Mouse (Mus musculus) hindbrain, embryonic 16.5 days (tissue): ENCODE results near the gene Naa16. TPM values are rescaled to one million over a fixed set of nuclear protein-coding genes. Genes with fewer than 3 reads are reported as not detected.

Experiments used
- ATAC-seq: fragments of 200-750 bp; cut with Nextera tagmentation; 2 replicates; pipeline ENCODE4 v1.8.0; 2017; ENCODE audit warnings: moderate TSS enrichment, moderate library complexity
- H3K27ac ChIP-seq: fragments of 300-500 bp; sonication (generic); 2 replicates; pipeline ENCODE4 v1.5.1; 2014; ENCODE audit warnings: low read depth, mild to moderate bottlenecking, control low read depth, low read length, moderate library complexity
- H3K27me3 ChIP-seq: fragments of 300-500 bp; sonication (generic); replicated peaks from 2 replicates; pipeline ENCODE4 v1.6.1; 2014; ENCODE audit warnings: low read length; ENCODE audit not compliant: control insufficient read depth, insufficient read depth
- H3K36me3 ChIP-seq: fragments of 300-500 bp; sonication (generic); 2 replicates; pipeline ENCODE4 v1.6.1; 2014; ENCODE audit warnings: mild to moderate bottlenecking, low read length, moderate library complexity, mixed read lengths; ENCODE audit not compliant: control insufficient read depth, insufficient read depth
- H3K4me1 ChIP-seq: fragments of 300-500 bp; sonication (generic); 2 replicates; pipeline ENCODE4 v1.6.1; 2014; ENCODE audit warnings: low read depth, low read length; ENCODE audit not compliant: control insufficient read depth, insufficient read depth
- H3K4me2 ChIP-seq: fragments of 300-500 bp; sonication (generic); 2 replicates; pipeline ENCODE4 v1.6.1; 2014; ENCODE audit warnings: mild to moderate bottlenecking, low read length, control low read depth, moderate library complexity
- H3K4me3 ChIP-seq: fragments of 300-500 bp; sonication (generic); 2 replicates; pipeline ENCODE4 v1.5.1; 2014; ENCODE audit warnings: mild to moderate bottlenecking, low read length, control low read depth, moderate library complexity
- H3K9ac ChIP-seq: fragments of 300-500 bp; sonication (generic); 2 replicates; pipeline ENCODE4 v1.6.1; 2014; ENCODE audit warnings: low read depth, mild to moderate bottlenecking, control low read depth, low read length, moderate library complexity
- H3K9me3 ChIP-seq: fragments of 300-500 bp; sonication (generic); 2 replicates; pipeline ENCODE4 v1.6.1; 2014; ENCODE audit warnings: mild to moderate bottlenecking, low read length, moderate library complexity; ENCODE audit not compliant: control insufficient read depth
- WGBS: fragments of 180-500 bp; shearing (Covaris S2); extraction: QIAGEN DNeasy Blood & Tissue Kit; methylation state at CpG from one replicate; pipeline ENCODE4 v1.1.7; 2014; 5-methylcytosine and 5-hydroxymethylcytosine counted together
- polyA plus RNA-seq: library from polyadenylated mRNA; unstranded; fragments of >200 nt; fragmentation: Nextera tagmentation; extraction: Ambion mirVana; gene quantifications from 2 replicates; pipeline ENCODE4 v1.2.1, GENCODE M21; 2015

The Naa16 gene
- polyA plus RNA-seq, 1 experiment from 2014 or later, result 17.3 TPM

DNA sequence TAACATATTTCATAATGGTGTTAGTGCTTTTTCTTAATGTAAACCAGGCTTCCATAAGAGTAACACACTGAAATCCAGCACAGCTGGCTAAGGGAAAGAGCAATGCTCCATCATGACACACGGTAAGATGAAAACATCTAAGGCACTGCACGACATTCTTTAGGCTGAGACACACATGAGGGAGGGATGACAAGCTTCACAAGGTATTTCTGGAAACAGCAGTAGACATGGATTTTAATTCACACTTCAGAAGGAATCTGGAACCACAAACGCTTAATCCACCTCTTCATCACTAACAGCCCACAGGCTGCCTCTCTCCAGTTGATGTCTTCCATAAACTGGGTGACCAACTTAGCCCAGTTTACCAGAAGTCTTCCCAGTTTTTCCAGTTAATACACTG lies 44.2 kb downstream of the Naa16 start:
- no peak overlapping the region for H3K4me2 ChIP-seq
- no peak overlapping the region for H3K27ac ChIP-seq
- WGBS, result 89% methylated on average over 3 of the region's 3 CpGs
- ATAC-seq, result no peak
- no peak overlapping the region for H3K9ac ChIP-seq
- H3K9me3 ChIP-seq, result no peaks in the 10 kb centered on the region; the same call in 1 of the 2 replicates
- no peaks in the 10 kb centered on the region for H3K27me3 ChIP-seq
- no peak overlapping the region for H3K4me3 ChIP-seq
- peaks cover 15% of the 10 kb centered on the region for H3K36me3 ChIP-seq
- no peaks in the 10 kb centered on the region for H3K4me1 ChIP-seq

DNA sequence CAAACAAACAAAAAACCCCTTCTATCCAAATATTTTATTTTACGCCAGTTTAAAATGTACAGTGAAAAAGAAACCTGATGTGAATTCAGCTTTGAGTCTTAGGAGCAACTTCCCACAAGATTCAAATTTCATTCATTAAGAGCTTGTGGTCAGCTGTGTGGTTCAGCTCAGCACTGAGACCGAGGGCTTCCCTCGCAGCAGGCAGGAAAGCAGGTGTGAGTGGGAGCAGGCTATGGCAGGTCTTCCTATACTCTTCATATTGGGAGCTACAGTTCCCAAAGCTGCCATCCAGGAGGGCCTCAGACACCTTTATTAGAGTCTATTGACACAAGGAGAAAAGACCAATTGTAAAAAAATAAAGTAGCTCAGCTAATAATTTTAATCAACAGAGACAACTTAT lies 55.0 kb downstream of the Naa16 start:
- Histone ChIP-seq H3K36me3 (peaks cover 23% of the 10 kb centered on the region), H3K27me3 (no peaks in the 10 kb centered on the region), H3K27ac (no peak overlapping the region), H3K9me3 (no peaks in the 10 kb centered on the region), H3K4me1 (peaks cover 3% of the 10 kb centered on the region; the same call in 1 of the 2 replicates), H3K4me2 (no peak overlapping the region), H3K9ac (no peak overlapping the region), H3K4me3 (no peak overlapping the region)
- ATAC-seq, result no peak
- WGBS, result 98% methylated on average over 3 of the region's 3 CpGs

DNA sequence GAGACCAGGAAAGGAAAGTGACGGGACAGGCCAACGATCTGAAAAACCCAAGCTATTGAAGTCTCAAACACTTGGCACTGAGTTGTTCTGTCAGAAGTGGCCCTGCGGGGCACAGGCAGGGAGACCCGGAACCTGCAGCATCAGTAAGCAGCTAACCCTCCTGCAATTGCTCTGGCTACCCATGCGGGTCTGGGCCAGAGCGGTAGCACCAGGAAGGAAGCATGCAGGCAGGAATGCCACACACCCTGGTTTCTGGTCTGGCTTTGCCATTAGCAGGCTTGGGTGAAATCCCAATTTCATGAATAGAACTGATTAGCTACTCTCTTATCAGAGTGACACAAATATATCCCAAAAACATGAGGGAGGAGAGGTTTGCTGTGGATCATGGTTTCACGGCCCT lies 58.6 kb downstream of the Naa16 start:
- H3K27me3 ChIP-seq, result no peaks in the 10 kb centered on the region
- H3K9me3 ChIP-seq, result no peaks in the 10 kb centered on the region
- WGBS, result 69% methylated on average over 7 of the region's 7 CpGs
- H3K4me3 ChIP-seq, result no peak overlapping the region
- no peak overlapping the region; the same call in 1 of the 2 replicates for H3K27ac ChIP-seq
- no peak overlapping the region for H3K4me2 ChIP-seq
- H3K9ac ChIP-seq, result no peak overlapping the region
- peaks cover 3% of the 10 kb centered on the region; the same call in 1 of the 2 replicates for H3K4me1 ChIP-seq
- ATAC-seq, result no peak
- H3K36me3 ChIP-seq, result peaks cover 13% of the 10 kb centered on the region

DNA sequence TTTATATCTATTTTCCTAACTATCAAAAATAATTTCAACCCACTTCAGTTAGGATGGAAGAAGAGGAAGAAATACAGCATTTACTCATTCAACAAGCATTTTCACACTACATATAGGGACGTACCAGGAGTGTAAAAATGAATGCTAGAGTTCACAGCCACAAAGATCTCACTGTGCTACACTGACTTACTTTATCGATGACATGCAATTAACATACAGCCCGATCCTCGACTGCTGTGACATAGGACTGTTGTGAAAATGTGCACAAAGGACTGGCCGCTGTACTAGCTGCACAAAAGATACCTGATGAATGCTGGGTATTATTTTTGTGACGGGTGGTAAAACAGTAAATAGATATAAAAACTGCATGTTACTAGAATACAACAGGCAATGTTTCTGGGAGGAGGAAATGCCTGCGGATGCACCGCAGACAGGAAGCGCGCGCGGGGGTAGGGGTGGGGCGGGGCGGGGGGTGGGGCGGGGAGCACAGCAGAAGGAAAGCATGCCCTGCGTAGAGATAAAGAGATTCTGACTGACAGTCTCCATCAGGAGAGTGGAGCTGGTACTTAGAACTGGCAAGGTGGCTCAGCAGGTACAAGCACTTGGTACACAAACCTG lies 59.5 kb downstream of the Naa16 start:
- H3K27me3 ChIP-seq, result no peaks in the 10 kb centered on the region
- peak; percentile 63 for ATAC-seq
- H3K9me3 ChIP-seq, result no peaks in the 10 kb centered on the region
- no peak overlapping the region for H3K9ac ChIP-seq
- H3K4me1 ChIP-seq, result peaks cover 3% of the 10 kb centered on the region; the same call in 1 of the 2 replicates
- WGBS, result 34% methylated on average over 14 of the region's 16 CpGs
- peak overlapping the region; percentile 2 for H3K4me3 ChIP-seq
- peak overlapping the region; percentile 31 for H3K4me2 ChIP-seq
- H3K27ac ChIP-seq, result no peak overlapping the region
- H3K36me3 ChIP-seq, result peaks cover 8% of the 10 kb centered on the region

DNA sequence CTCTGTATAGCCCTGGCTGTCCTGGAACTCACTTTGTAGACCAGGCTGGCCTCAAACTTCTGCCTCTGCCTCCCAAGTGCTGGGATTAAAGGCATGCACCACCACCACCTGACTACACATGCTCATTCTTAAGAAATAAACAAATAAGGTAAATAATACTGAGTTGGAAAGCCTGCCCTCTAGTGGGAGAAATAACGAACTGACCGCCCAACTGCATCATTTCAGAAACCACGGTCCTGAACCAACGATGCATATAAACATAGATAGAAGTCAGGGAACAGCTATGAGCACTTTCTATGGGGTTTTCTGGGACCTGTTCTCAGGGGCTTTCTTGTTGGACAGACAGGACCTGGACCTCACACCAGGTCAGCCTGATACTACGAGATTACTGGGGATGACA lies 63.5 kb downstream of the Naa16 start:
- no peaks in the 10 kb centered on the region for H3K9me3 ChIP-seq
- 25% methylated on average over 5 of the region's 5 CpGs for WGBS
- H3K4me1 ChIP-seq, result peaks cover 3% of the 10 kb centered on the region
- no peaks in the 10 kb centered on the region for H3K36me3 ChIP-seq
- H3K4me2 ChIP-seq, result no peak overlapping the region
- no peak overlapping the region for H3K27ac ChIP-seq
- ATAC-seq, result peak; percentile 14; the same call in 1 of the 2 replicates
- H3K27me3 ChIP-seq, result no peaks in the 10 kb centered on the region
- H3K4me3 ChIP-seq, result no peak overlapping the region
- no peak overlapping the region for H3K9ac ChIP-seq

DNA sequence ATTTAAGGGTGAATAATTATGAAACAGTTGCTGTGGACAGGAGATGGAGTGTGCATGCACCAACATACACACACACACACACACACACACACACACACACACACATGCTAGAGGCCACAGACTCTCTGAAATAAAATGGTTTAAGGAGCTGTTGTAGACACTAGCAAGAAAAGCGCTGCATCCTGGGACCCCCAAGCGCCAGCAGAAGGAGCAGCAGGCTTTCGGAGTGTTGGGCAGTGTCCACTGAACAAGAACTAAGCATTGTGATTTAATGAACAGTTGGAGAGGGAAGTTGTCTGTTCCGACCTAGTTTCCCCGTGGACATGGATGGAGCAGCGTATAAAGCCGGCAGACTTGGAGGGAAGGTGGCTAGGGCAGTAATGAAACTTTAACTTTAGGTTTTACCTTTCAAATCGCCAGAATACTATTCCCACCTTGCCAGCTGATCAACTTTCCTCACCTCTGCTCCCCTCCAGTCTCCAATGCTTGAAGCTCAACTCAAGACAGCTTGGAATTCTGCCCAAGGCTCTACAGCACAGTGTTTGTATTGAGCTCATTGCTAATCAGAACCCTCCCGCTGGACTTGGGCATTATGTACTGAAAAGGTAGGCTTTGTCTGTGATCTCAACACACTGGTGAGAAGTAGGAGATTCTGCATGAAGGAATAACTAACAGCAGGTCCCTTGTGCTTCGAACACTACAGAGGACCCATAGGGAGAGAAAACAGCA lies 66.3 kb downstream of the Naa16 start:
- Histone ChIP-seq H3K4me2 (no peak overlapping the region), H3K4me1 (no peaks in the 10 kb centered on the region; the same call in 1 of the 2 replicates), H3K27me3 (no peaks in the 10 kb centered on the region), H3K27ac (no peak overlapping the region), H3K4me3 (no peak overlapping the region), H3K36me3 (no peaks in the 10 kb centered on the region), H3K9me3 (no peaks in the 10 kb centered on the region), H3K9ac (no peak overlapping the region)
- no peak for ATAC-seq
- 71% methylated on average over 10 of the region's 10 CpGs for WGBS

DNA sequence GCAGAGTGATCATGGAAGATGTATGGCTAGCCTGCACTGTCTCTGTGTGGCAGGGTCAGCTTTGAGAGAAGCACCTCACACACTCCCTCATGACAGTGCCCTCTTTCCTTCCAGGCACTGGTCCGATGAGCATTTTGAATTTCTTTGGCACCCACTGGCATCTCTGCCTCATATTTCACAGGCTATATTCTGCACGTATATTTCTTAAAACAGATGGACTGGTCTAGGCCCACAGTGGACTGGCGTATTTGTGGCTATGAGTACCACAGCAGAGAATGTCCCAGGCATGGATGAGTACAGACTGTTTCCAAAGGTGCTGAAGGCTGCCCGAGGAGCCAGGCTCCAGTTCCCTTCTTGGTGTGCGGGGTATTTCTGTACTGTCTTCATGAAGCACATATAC lies 68.7 kb downstream of the Naa16 start:
- no peaks in the 10 kb centered on the region; the same call in 1 of the 2 replicates for H3K4me1 ChIP-seq
- WGBS, result 90% methylated on average over 5 of the region's 5 CpGs

DNA sequence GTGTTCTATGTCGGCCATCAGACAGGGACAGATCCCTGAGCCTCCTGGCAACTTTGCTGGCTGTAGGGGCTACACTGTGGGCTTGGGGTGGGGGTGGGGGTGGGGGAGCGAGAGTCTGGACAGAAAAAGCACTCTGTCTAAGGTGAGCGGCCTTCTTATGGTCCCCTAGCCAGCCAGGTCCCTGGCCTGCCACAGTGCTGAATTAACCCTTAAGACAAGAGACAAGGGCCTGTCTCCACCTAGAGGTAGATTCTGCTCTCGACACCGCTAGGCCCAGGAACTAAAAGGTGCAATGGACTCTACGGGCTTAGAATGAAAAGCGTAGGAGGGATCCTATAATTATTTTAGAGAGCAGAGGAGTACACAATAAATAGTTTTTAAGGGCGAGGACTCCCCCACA lies 69.4 kb downstream of the Naa16 start:
- Histone ChIP-seq H3K9me3 (no peaks in the 10 kb centered on the region), H3K4me2 (no peak overlapping the region), H3K4me3 (no peak overlapping the region), H3K9ac (no peak overlapping the region), H3K4me1 (no peaks in the 10 kb centered on the region; the same call in 1 of the 2 replicates), H3K36me3 (no peaks in the 10 kb centered on the region), H3K27me3 (no peaks in the 10 kb centered on the region), H3K27ac (no peak overlapping the region)
- ATAC-seq, result peak; percentile 84
- WGBS, result 30% methylated on average over 8 of the region's 8 CpGs

More for the DNA sequence above, 68.7 kb downstream of the Naa16 start:
- H3K27ac ChIP-seq, result no peak overlapping the region
- no peak overlapping the region for H3K4me2 ChIP-seq
- H3K27me3 ChIP-seq, result no peaks in the 10 kb centered on the region
- no peak overlapping the region for H3K9ac ChIP-seq
- no peaks in the 10 kb centered on the region for H3K36me3 ChIP-seq
- ATAC-seq, result no peak
- no peaks in the 10 kb centered on the region for H3K9me3 ChIP-seq
- H3K4me3 ChIP-seq, result no peak overlapping the region

DNA sequence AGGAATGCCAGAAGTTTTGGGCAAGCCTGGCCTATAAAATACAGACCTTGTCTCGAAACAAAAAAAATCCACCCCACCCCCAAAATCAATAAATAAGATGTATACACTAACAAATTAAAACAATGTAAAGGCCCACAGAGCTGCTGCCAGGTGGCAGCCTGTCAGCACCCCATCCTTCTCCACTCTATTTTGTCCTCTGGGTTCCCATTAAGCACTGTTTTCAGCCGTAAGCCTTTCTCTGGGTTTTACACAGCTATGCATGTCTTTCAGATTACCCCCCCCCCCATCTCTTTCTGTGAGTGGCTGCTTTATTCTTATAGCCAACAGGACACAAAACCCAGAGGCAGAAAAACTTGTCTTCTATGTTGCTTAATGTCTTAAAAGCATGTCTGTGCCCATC lies 73.0 kb downstream of the Naa16 start:
- Histone ChIP-seq H3K9ac (no peak overlapping the region), H3K27me3 (no peaks in the 10 kb centered on the region), H3K36me3 (no peaks in the 10 kb centered on the region), H3K9me3 (no peaks in the 10 kb centered on the region), H3K27ac (no peak overlapping the region), H3K4me2 (no peak overlapping the region), H3K4me3 (no peak overlapping the region), H3K4me1 (no peaks in the 10 kb centered on the region)
- ATAC-seq, result no peak
- 68% methylated on average over 2 of the region's 2 CpGs for WGBS
